Mouse (Mus musculus): ENCODE data around the gene Ssh3.

The Ssh3 gene

DNA sequence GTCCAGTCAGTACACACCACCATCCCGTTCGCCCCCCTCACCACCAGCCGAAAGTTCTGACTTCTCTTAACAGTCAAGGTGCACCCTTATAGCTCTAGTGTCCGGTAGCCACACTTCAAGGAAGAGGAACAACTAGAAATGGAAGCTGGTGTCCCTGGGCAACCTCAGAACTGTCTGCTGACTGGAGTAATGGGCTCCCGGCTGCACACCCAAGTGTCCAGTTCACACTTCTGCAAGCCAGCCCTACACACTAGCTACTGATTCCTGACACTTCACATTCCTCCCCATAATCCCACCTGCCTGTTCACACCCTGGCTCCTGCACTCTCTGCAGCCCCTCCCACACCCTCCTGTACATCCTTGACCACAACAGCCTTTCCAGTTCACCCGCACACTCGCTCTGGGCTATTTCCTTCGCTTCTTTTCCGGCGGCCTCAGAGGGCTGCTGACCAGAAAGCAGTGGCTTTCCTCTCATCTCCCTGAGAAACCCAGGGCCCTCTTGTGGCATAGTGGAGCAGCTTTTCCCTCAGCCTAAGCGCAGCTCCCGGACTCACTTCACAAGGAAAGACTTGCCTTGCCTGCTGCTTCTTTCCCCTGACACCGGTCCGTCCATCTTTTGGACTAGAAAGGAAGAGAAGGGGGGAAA is 52.8 kb downstream of the Ssh3 start:
- DNase-seq (ENCODE audit: low spot score in 2 of 2): no peak

DNA sequence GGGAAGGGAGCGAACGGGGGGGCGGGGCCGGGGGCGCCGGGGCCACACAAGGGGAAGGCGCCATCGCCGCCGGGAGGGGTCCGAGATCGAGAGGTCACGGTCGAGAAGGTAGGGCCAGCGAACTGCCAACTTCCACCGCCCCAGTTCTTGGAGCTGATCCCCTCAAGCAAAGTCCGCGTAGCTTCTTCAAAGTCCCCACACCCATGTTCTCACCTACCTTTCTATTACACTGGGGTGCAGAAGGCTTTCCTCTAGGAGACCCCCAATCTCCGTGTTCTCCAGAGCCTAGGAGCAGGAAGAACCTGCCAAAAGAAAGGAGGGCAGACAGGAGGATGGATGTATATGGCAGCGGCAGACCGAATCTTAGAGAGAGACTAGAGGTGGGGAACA is 53.5 kb downstream of the Ssh3 start:
- DNase-seq (ENCODE audit: low spot score in 2 of 2): no peak

DNA sequence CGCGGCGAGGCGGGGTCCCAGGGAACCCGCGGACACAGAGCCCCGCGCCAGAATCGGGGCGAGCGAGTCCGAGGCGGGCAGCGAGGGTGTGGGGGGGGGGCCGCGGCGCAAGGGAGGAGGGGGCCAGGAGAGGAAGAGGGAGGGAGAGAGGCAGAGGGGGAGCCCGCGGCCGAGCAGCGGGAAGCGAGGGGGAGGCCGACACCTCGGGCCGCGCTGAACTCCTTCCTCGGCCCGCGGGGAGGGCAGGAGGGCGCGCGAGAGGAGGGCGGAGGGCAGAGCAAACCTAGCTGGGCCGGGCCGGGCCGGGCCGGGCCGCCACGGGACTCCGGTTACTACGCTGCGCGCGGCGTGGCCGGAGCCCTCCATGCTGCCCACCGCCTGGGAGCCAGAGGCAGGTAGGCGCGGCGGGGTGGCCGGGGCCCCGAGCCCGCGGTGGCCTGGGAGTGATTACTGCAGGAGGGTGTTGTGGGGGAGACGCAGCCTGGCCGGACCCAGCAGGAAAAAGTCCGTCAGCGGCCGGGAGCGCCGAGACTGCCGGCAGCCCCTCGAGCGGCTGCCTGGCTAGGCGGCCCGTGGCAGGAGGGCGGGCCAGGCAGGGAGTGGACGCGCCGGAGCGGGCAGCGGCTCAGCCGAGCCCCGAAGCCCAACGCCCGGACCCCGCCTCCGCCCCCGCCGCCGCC is 54.1 kb downstream of the Ssh3 start:
- DNase-seq (ENCODE audit: low spot score in 2 of 2): no peak

DNA sequence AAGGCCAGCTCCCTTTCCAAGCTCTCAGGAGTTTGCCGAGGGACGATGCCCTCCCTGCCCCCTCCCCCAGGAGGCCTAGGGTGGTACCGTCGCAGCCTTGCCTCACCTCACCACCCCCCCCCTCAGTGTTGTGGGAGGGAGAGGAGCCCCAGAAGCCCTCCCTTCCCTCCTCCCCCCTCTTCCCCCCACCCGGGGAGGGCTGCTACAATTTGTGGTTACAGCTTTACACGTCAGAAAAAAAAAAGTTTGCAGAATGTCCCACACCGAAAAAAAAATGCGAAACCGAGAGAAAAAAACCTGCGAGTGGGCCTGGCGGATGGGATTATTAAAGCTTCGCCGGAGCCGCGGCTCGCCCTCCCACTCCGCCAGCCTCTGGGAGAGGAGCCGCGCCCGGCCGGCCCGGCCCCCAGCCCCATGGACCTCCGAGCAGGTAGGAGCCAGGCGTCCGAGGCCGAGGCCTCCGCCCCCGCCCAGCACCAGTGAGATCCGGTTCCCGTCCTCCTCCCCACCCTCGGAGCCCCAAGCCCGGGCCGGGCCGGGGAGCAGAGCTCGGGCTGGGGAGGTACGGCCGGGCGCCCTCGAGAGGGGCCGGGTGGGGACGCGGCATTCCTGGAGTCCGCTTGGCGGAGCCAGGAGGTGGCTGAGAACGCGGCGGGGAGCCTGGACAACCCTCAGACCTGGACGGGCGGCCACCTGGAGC is 54.8 kb downstream of the Ssh3 start, which contains the start of the genes Clcf1 and AC109138.7:
Gene Clcf1, plus strand, starts transcription at position 168 of the 700 bp plus-strand sequence.
Gene AC109138.7, plus strand, starts transcription at position 287 of the 700 bp plus-strand sequence.
- DNase-seq (ENCODE audit: low spot score in 2 of 2): no peak

DNA sequence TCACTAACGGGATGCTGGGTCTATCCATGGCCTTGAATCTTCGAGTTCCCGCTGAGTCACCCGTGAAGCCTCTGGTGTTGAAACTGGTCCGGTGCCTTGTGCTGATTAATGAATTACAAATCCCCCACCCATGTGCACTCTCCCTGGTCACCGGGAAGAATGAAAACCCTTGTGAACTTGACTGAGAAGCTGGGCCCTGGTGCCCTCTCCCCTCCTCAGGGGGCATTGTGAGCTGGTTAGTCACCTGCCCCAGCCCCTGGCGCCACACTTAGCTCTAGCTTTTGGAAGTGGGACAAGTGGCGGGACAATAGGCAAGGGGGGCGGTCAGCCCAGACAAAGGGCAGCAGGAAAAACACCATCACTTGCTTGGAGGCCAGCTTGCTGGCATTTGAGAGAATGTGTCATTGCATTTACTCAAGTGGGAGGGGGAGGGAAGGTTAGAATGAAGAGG is 55.4 kb downstream of the Ssh3 start:
- DNase-seq (ENCODE audit: low spot score in 2 of 2): no peak

DNA sequence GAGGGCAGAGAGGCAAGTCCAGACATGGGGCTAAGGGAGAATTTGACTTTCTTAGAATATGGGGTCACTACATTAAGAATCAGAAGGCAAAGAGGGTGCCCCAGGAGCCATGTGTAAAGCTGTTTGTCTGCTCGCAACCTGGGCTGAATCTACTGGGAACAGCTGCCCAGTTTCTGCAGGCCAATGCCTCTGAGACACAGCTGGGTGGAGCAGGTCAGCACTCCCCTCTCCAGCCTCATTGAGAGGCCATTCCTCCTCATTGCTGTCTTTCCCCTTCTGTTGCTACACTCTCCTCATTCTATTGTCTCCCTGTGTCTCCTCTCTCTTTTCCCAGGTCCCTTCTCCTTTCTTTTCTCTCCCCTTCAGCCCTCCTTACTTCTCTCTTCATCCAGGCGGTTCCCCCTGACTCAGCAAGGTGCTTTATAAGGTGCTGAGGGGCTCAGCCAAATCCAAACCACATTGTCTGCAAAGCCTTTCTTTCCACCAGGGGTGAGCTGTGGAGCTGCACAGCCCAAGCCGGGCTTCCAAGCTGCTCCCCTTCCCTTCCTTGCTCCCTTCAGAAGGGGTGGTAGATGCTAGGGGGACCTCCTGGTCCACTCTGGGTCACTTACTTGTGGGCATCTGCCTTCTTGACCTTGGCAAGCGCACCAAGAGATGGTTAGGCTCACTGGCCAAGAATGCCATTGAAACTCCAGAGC is 56.9 kb downstream of the Ssh3 start:
- DNase-seq (ENCODE audit: low spot score in 2 of 2): no peak

Measured in left cerebral cortex, adult 9 months (tissue).